Mouse (Mus musculus): ENCODE results near the gene Lipm. TPM values are rescaled to one million over a fixed set of nuclear protein-coding genes. Genes with fewer than 3 reads are reported as not detected.

The Lipm gene
- polyA plus RNA-seq, 1 experiment from 2014 or later, result 0.08 TPM

- H3K4me3 ChIP-seq (replicated peaks), result no peak overlapping the region
- H3K27me3 ChIP-seq (replicated peaks), result no peaks in the 10 kb centered on the region
- no peaks in the 10 kb centered on the region for H3K9me3 ChIP-seq (replicated peaks)
- H3K4me2 ChIP-seq, result no peak overlapping the region
- no peak overlapping the region for H3K9ac ChIP-seq (replicated peaks)
- no peak for ATAC-seq (ENCODE audit: low FRiP score)
- 38% methylated on average over 7 of the region's 7 CpGs for WGBS
- H3K27ac ChIP-seq (replicated peaks), result no peak overlapping the region
- no peaks in the 10 kb centered on the region for H3K4me1 ChIP-seq
- no peaks in the 10 kb centered on the region for H3K36me3 ChIP-seq
Observed at GRCm38 (mm10) chr19:34167896-34168661, 67.3 kb downstream of the Lipm start.

GRCm38 (mm10) chr19:34169121-34169520, 68.4 kb downstream of the Lipm start:
- Histone ChIP-seq H3K9me3 (replicated peaks) (no peaks in the 10 kb centered on the region), H3K4me2 (no peak overlapping the region), H3K27ac (replicated peaks) (no peak overlapping the region), H3K9ac (replicated peaks) (no peak overlapping the region), H3K4me1 (no peaks in the 10 kb centered on the region), H3K36me3 (no peaks in the 10 kb centered on the region), H3K27me3 (replicated peaks) (no peaks in the 10 kb centered on the region), H3K4me3 (replicated peaks) (no peak overlapping the region)
- ATAC-seq (ENCODE audit: low FRiP score), result no peak

- ATAC-seq (ENCODE audit: low FRiP score), result no peak
- no peaks in the 10 kb centered on the region for H3K27me3 ChIP-seq (replicated peaks)
- no peak overlapping the region for H3K27ac ChIP-seq (replicated peaks)
- WGBS, result 75% methylated on average over 3 of the region's 3 CpGs
- H3K9me3 ChIP-seq (replicated peaks), result no peaks in the 10 kb centered on the region
- no peaks in the 10 kb centered on the region for H3K36me3 ChIP-seq
- H3K4me1 ChIP-seq, result no peaks in the 10 kb centered on the region
- H3K9ac ChIP-seq (replicated peaks), result no peak overlapping the region
- H3K4me3 ChIP-seq (replicated peaks), result no peak overlapping the region
- H3K4me2 ChIP-seq, result no peak overlapping the region
Observed at GRCm38 (mm10) chr19:34171167-34171566, 70.4 kb downstream of the Lipm start.

Small RNA genes within 50 kb of the gene (microRNA-seq; reads per million reads assigned to microRNA genes)
- not detected for gene Gm23334

Other genes with a start within 250 kb of the Lipm start
- gene Lipf, start 139.7 kb upstream of the Lipm start, polyA plus RNA-seq (2015; fragmentation: Nextera tagmentation; extraction: Ambion mirVana), result not detected in 2 replicates
- gene Lipk, start 92.6 kb upstream of the Lipm start, polyA plus RNA-seq (2015; fragmentation: Nextera tagmentation; extraction: Ambion mirVana), result not detected in 2 replicates
- gene Lipn, start 33.6 kb upstream of the Lipm start, polyA plus RNA-seq (2015; fragmentation: Nextera tagmentation; extraction: Ambion mirVana), result not detected in 2 replicates
- gene Ankrd22, start 65.1 kb downstream of the Lipm start, polyA plus RNA-seq (2015; fragmentation: Nextera tagmentation; extraction: Ambion mirVana), result 1.9 TPM in 1 of 2 replicates, not detected in the other
- gene Stambpl1, start 91.3 kb downstream of the Lipm start, polyA plus RNA-seq (2015; fragmentation: Nextera tagmentation; extraction: Ambion mirVana), result 25.8 and 28.3 TPM in 2 replicates
- 21.1 and 200 TPM in 2 replicates for gene Acta2, start 154.7 kb downstream of the Lipm start, polyA plus RNA-seq (2015; fragmentation: Nextera tagmentation; extraction: Ambion mirVana)
- gene Fas, start 189.7 kb downstream of the Lipm start, polyA plus RNA-seq (2015; fragmentation: Nextera tagmentation; extraction: Ambion mirVana), result 1.4 and 2.1 TPM in 2 replicates

Data from neural tube, embryonic 15.5 days (tissue).